In the genomic region with DNA sequence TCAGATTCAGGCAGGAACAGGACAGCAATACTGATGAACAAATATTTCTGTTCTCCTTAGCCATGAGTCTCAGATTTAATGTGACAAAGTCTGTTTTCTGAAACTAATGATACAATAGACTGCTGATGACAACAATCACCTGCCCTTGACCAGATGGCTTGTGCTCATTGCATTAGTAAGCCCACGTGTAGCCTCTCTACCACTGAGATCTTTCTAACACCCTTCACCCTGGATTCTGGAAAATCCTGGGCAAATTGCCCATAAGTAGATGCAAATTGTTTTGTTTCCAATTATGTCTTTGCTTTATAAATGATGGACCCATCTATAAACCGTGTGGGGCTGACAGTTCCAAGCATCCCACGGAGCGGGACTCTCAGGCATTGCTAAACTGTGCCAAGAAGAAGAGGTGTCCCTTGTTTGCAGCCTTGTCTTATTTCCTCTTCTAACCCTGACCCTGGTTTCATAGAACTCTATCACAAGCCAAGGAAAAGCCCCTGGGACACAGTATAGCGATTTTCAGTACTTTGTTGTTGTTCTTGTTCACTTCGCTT, we compare ENCODE assay signal across 12 mouse cellular contexts.
"Had no signal": no experiment of that assay in that cellular context is flagged by ENCODE, and none has a peak within 500 bp of the region (broad histone marks: within the 10 kb centered on the region; RNA-seq: fewer than 3 reads in every experiment).

No protein-coding gene starts in this region.

- H3K27ac ChIP-seq: layer of hippocampus, adult 2 months; limb, embryonic 10.5 days; liver, embryonic 15.5 days; midbrain, embryonic 13.5 days; neural tube, embryonic 12.5 days; stomach, postnatal 0 days had no signal

- H3K9me3 ChIP-seq: limb, embryonic 10.5 days; liver, embryonic 15.5 days; midbrain, embryonic 13.5 days; neural tube, embryonic 12.5 days had no signal

- H3K36me3 ChIP-seq: limb, embryonic 10.5 days; liver, embryonic 15.5 days; midbrain, embryonic 13.5 days; neural tube, embryonic 12.5 days had no signal

- H3K4me1 ChIP-seq: limb, embryonic 10.5 days; liver, embryonic 15.5 days; midbrain, embryonic 13.5 days; neural tube, embryonic 12.5 days had no signal

- H3K27me3 ChIP-seq: liver, embryonic 15.5 days; midbrain, embryonic 13.5 days; neural tube, embryonic 12.5 days had no signal

- DNase-seq: kidney, adult 9 months; kidney, postnatal 10 days; kidney, postnatal 4 days; lung, postnatal 10 days; thymus, postnatal 4 days had no signal

- H3K9ac ChIP-seq: liver, embryonic 15.5 days; midbrain, embryonic 13.5 days; neural tube, embryonic 12.5 days had no signal

- ATAC-seq: midbrain, embryonic 13.5 days had no signal

- H3K4me3 ChIP-seq: layer of hippocampus, adult 2 months; limb, embryonic 10.5 days; liver, embryonic 15.5 days; midbrain, embryonic 13.5 days; neural tube, embryonic 12.5 days had no signal

- H3K4me2 ChIP-seq: liver, embryonic 11.5 days; liver, embryonic 15.5 days; midbrain, embryonic 13.5 days; neural tube, embryonic 12.5 days had no signal
